In genomic region chr7:3290257-3291033, GRCm38 (mm10) we compare ENCODE assay signal across 8 mouse cellular contexts. TPM values are rescaled to one million over a fixed set of nuclear protein-coding genes. Genes with fewer than 3 reads are reported as not detected.
DNase-seq lines count a peak whose midpoint lies in the region; ATAC-seq lines count a peak whose summit lies in the region.

No protein-coding gene starts in this region.

- 0 out of 2 replicates have a peak, but pooled peaks cover 3% of the 10 kb centered on the region for H3K36me3 ChIP-seq in intestine, embryonic 15.5 days

- peak; percentile 80 for ATAC-seq in intestine, embryonic 15.5 days

- H3K27me3 ChIP-seq in intestine, embryonic 15.5 days (replicated peaks), result no peaks in the 10 kb centered on the region

- peak overlapping the region; percentile 74 for H3K4me2 ChIP-seq in intestine, embryonic 15.5 days (replicated peaks)

- H3K4me3 ChIP-seq in intestine, embryonic 15.5 days (replicated peaks), result peak overlapping the region; percentile 40

- peak; percentile 87 to 88 for DNase-seq in adrenal gland, adult 18-20 months (ENCODE audit: low spot score in 2 of 2)
- DNase-seq in embryo, embryonic 10 days (ENCODE audit: low spot score), result peak; percentile 97
- peak; percentile 94 to 99 for DNase-seq in gastrocnemius, postnatal 36 days
- peak; percentile 88 to 92 for DNase-seq in left cerebral cortex, postnatal 25 days (ENCODE audit: low spot score in 2 of 2)
- DNase-seq in mesoderm, embryonic 11.5 days (ENCODE audit: low read depth, low spot score), result peak; percentile 98
- peak; percentile 84 for DNase-seq in right cerebral cortex, postnatal 25 days
- DNase-seq in urinary bladder, postnatal 4 days (ENCODE audit: low spot score in 2 of 2), result peak; percentile 97 to 98

- peak overlapping the region; percentile 56 for H3K9ac ChIP-seq in intestine, embryonic 15.5 days

- intact Hi-C loops in gastrocnemius, postnatal 36 days (cut with DNase I), result no loop called here
- intact Hi-C loops in left cerebral cortex, postnatal 25 days (cut with DNase I), result loop anchor here (5.0 kb wide), 1 partner anchor 52 kb away; no protein-coding TSS in a partner anchor

- peak overlapping the region; percentile 94 for H3K27ac ChIP-seq in intestine, embryonic 15.5 days

- H3K9me3 ChIP-seq in intestine, embryonic 15.5 days, result no peaks in the 10 kb centered on the region

- peaks cover 29% of the 10 kb centered on the region; the same call in 1 of the 2 replicates for H3K4me1 ChIP-seq in intestine, embryonic 15.5 days (replicated peaks)

- under 1% methylated on average over 18 of the region's 18 CpGs for WGBS in intestine, embryonic 15.5 days

RNA-seq across cellular contexts. Expression of gene Prkcg, which starts 1.5 kb away (rescaled TPM):
- 1 to 10 TPM in 1 of 2 experiments, under 1 TPM in 1; 0.36 to 1.1 TPM for total RNA-seq in adrenal gland, adult 18-20 months (2021)
- total RNA-seq in gastrocnemius, postnatal 36 days (2021), result 1 to 10 TPM in 1 of 2 experiments, under 1 TPM in 1; 0.99 to 1.2 TPM
- 0.27 and 0.45 TPM in 2 replicates for polyA plus RNA-seq in intestine, embryonic 15.5 days (2015; fragmentation: Nextera tagmentation; extraction: Ambion mirVana)
- total RNA-seq in left cerebral cortex, postnatal 25 days (2021), result 100 to 1,000 TPM; 265 to 294 TPM

RNA-seq across cellular contexts. Expression of gene Myadm, which starts 1.6 kb away (rescaled TPM):
- total RNA-seq in adrenal gland, adult 18-20 months (2021), result 10 to 100 TPM; 55.9 to 68.6 TPM
- total RNA-seq in gastrocnemius, postnatal 36 days (2021), result 10 to 100 TPM; 26.8 to 30.9 TPM
- 131 and 135 TPM in 2 replicates for polyA plus RNA-seq in intestine, embryonic 15.5 days (2015; fragmentation: Nextera tagmentation; extraction: Ambion mirVana)
- total RNA-seq in left cerebral cortex, postnatal 25 days (2021), result 10 to 100 TPM; 68.0 to 83.2 TPM

RNA-seq across cellular contexts. Expression of gene Nlrp12, which starts 40.9 kb away (rescaled TPM):
- total RNA-seq in adrenal gland, adult 18-20 months (2021), result under 1 TPM in 1 of 2 experiments, not detected in 1; 0.20 TPM
- total RNA-seq in gastrocnemius, postnatal 36 days (2021), result not detected
- polyA plus RNA-seq in intestine, embryonic 15.5 days (2015; fragmentation: Nextera tagmentation; extraction: Ambion mirVana), result not detected in 2 replicates
- total RNA-seq in left cerebral cortex, postnatal 25 days (2021), result under 1 TPM in 1 of 2 experiments, not detected in 1; 0.07 TPM

RNA-seq across cellular contexts. Expression of gene Cacng7, which starts 42.3 kb away (rescaled TPM):
- 10 to 100 TPM in 1 of 2 experiments, 1 to 10 TPM in 1; 8.9 to 16.6 TPM for total RNA-seq in adrenal gland, adult 18-20 months (2021)
- 1 to 10 TPM; 9.0 to 9.7 TPM for total RNA-seq in gastrocnemius, postnatal 36 days (2021)
- polyA plus RNA-seq in intestine, embryonic 15.5 days (2015; fragmentation: Nextera tagmentation; extraction: Ambion mirVana), result 1.2 and 1.8 TPM in 2 replicates
- 100 to 1,000 TPM; 169 to 180 TPM for total RNA-seq in left cerebral cortex, postnatal 25 days (2021)

Comparison
In these comparisons a context has a peak if more than half of its experiments do, and no peak if none do; other contexts are left out.
1. Peak in every context shown above with its lines: DNase-seq, ATAC-seq, H3K4me3 ChIP-seq and H3K27ac ChIP-seq.
2. RNA of gene Prkcg, which starts 1.5 kb away (total RNA-seq): 265 to 294 TPM in left cerebral cortex, postnatal 25 days; 0.99 to 1.2 TPM in gastrocnemius, postnatal 36 days and 0.36 to 1.1 TPM in adrenal gland, adult 18-20 months; every median in the first group is over 100 times any median in the second.